Mouse (Mus musculus) E14TG2a.4 (cell line): ENCODE measurements around the gene Uqcrc2.

ENCODE experiments used
- CTCF ChIP-seq: conservative IDR thresholded peaks from 2 replicates; pipeline ENCODE4 v1.5.1; 2014; ENCODE audit warnings: low read length
- NANOG ChIP-seq: IDR thresholded peaks from 2 replicates; pipeline ENCODE4 v1.6.1; 2014; ENCODE audit warnings: borderline replicate concordance, low read length, mixed read lengths

- TF ChIP-seq CTCF (no peak), NANOG (no peak)
Observed at GRCm38 (mm10) chr7:120677764-120678531, 43.0 kb downstream of the Uqcrc2 start.
